Mouse (Mus musculus) CD4-positive naive resting alpha-beta T cell, adult 57 days (primary cell): ENCODE results near the gene Vmn1r17. TPM values are rescaled to one million over a fixed set of nuclear protein-coding genes. Genes with fewer than 3 reads are reported as not detected.

ENCODE experiments used
- total RNA-seq: library from RNA; stranded (reverse); gene quantifications from one replicate; pipeline ENCODE4 v1.2.4, GENCODE M21; 2023

Gene Vmn1r17
- not detected for total RNA-seq

DNA sequence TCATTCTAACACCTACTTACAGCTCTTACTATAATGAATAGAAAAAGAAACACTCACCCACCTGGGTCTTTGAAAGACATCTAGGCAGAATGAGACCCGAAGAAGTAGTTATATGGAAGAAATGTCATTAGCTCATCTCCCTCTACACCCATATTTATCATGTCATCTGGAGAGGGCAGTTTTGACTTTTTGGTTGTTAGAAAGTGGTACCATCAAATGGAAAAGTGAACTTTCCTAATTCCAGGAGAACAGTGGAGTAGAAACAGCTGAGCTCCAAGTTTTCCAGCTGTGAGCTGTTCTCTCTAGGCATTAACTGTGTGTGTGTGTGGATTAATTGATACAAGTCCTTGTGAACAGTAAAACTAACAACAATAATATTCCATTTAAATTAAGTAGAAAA is at the start of gene Vmn1r17:
Gene Vmn1r17 (minus strand): TSS at position 101 of the 400 bp plus-strand sequence.

DNA sequence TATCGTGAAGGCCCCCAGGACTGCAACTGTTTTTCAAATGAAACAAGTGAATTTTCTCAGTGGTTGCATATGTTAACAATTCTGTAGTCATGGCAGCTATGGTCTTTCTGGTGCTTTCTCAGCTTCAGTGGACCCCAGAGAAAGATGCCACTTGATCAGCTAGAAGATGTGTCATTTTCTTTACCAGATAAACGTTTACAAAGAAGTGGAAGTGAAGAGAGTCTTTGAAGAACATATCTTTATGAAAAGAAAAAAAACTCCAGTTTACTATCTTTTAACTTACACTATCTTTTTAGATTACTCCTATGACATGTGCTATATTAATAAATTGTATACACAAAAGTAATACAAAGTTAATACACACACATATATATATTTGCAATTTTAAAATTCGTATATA is 40.0 kb upstream of the Vmn1r17 start, which contains the start of gene Vmn1r19:
Gene Vmn1r19 (plus strand): TSS at position 301 of the 400 bp plus-strand sequence.

DNA sequence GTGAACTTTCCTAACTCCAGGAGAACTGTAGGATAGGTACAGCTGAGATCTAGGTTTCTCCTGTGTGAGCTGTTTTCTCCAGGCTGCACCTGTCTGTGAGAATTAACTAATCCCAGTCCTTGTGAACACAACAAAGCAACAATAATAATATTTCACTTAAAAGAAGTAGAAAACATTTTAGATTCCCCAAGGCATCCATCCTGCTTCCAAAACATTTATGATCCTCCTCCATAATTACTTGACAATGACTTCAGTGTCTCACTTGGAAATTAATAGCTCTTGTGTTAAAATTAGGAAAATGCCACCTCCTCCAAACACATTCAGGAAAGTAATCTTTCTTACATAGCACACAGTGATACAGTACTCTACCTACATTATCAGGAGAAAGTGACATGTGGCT is 32.2 kb upstream of the Vmn1r17 start, which contains the start of gene Vmn1r18:
Gene Vmn1r18 (minus strand): TSS at position 101 of the 400 bp plus-strand sequence.

DNA sequence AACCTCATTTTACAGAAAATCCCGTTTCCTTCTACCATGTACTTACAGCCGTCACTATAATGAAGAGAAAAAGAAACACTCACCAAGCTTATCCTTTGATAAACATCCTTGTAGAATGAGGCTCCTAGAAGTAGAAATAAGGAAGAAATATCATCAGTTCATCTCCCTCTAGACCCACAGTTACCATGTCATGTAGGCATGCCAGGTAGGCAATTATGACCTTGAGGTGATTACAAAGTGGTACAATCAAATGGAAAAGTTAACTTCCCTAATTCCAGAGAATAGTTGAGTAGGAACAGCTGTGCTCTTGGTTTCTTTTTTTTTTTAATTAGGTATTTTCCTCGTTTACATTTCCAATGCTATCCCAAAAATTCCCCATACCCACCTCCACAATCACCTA is 34.1 kb downstream of the Vmn1r17 start, which contains the start of gene Vmn1r16:
Gene Vmn1r16 (minus strand): TSS at position 101 of the 400 bp plus-strand sequence.

Other genes starting within 250 kb of the Vmn1r17 start
- gene Vmn1r11, start 230.3 kb downstream of the Vmn1r17 start, total RNA-seq = not detected
- gene Vmn1r12, start 206.8 kb downstream of the Vmn1r17 start, total RNA-seq = 0.12 TPM
- gene Vmn1r13, start 160.4 kb downstream of the Vmn1r17 start, total RNA-seq = not detected
- not detected for gene Vmn1r14, start 132.0 kb downstream of the Vmn1r17 start, total RNA-seq
- gene Vmn1r15, start 105.8 kb downstream of the Vmn1r17 start, total RNA-seq = not detected
- not detected for gene Vmn1r16, start 34.2 kb downstream of the Vmn1r17 start, total RNA-seq
- not detected for gene Vmn1r18, start 32.1 kb upstream of the Vmn1r17 start, total RNA-seq
- not detected for gene Vmn1r19, start 40.1 kb upstream of the Vmn1r17 start, total RNA-seq
- gene Vmn1r20, start 65.2 kb upstream of the Vmn1r17 start, total RNA-seq = not detected
- gene Ppm1k, start 171.7 kb upstream of the Vmn1r17 start, total RNA-seq = 30.2 TPM
- 36.4 TPM for gene Herc6, start 217.3 kb upstream of the Vmn1r17 start, total RNA-seq